Mouse (Mus musculus) neural tube, embryonic 11.5 days (tissue): ENCODE data around the gene Cep128. TPM values are rescaled to one million over a fixed set of nuclear protein-coding genes. Genes with fewer than 3 reads are reported as not detected.

Experiments used
- ATAC-seq: fragments of 200-750 bp; cut with Nextera tagmentation; 2 replicates; pipeline ENCODE4 v1.8.0; 2017; ENCODE audit warnings: moderate number of reproducible peaks, mild to moderate bottlenecking, moderate TSS enrichment, moderate library complexity; ENCODE audit not compliant: insufficient read depth, low FRiP score, low TSS enrichment
- DNase-seq: peaks from one replicate; pipeline ENCODE4 v3.0.0-alpha.2; 2015; ENCODE audit warnings: low spot score
- H3K27ac ChIP-seq: fragments of 300-500 bp; sonication (generic); 2 replicates; pipeline ENCODE4 v1.5.1; 2014; ENCODE audit warnings: low read depth, mild to moderate bottlenecking, low read length
- H3K27me3 ChIP-seq: fragments of 300-500 bp; sonication (generic); 2 replicates; pipeline ENCODE4 v1.6.1; 2014; ENCODE audit warnings: mild to moderate bottlenecking, low read length, mixed read lengths; ENCODE audit not compliant: control insufficient read depth, insufficient read depth
- H3K36me3 ChIP-seq: fragments of 300-500 bp; sonication (generic); 2 replicates; pipeline ENCODE4 v1.6.1; 2014; ENCODE audit warnings: mild to moderate bottlenecking, low read length, moderate library complexity, mixed read lengths; ENCODE audit not compliant: control insufficient read depth, insufficient read depth
- H3K4me1 ChIP-seq: fragments of 300-500 bp; sonication (generic); 2 replicates; pipeline ENCODE4 v1.6.1; 2014; ENCODE audit warnings: low read length, mixed read lengths; ENCODE audit not compliant: control insufficient read depth, insufficient read depth
- H3K4me2 ChIP-seq: fragments of 300-500 bp; sonication (generic); 2 replicates; pipeline ENCODE4 v1.6.1; 2014; ENCODE audit warnings: low read depth, mild to moderate bottlenecking, moderate library complexity
- H3K4me3 ChIP-seq: fragments of 300-500 bp; sonication (generic); 2 replicates; pipeline ENCODE4 v1.5.1; 2014; ENCODE audit warnings: low read depth, low read length
- H3K9ac ChIP-seq: fragments of 300-500 bp; sonication (generic); 2 replicates; pipeline ENCODE4 v1.6.1; 2014; ENCODE audit warnings: mild to moderate bottlenecking, low read length
- H3K9me3 ChIP-seq: fragments of 300-500 bp; sonication (generic); 2 replicates; pipeline ENCODE4 v1.6.1; 2016; ENCODE audit warnings: low read length; ENCODE audit not compliant: control insufficient read depth
- WGBS: fragments of 180-500 bp; shearing (Covaris S2); extraction: QIAGEN DNeasy Blood & Tissue Kit; methylation state at CpG from one replicate; pipeline ENCODE4 v1.1.7; 2014; 5-methylcytosine and 5-hydroxymethylcytosine counted together
- polyA plus RNA-seq: library from polyadenylated mRNA; unstranded; fragments of >200 nt; fragmentation: Nextera tagmentation; extraction: Ambion mirVana; gene quantifications from 2 replicates; pipeline ENCODE4 v1.2.1, GENCODE M21; 2014

Cep128 gene
- polyA plus RNA-seq, 1 experiment from 2014 or later: 8.8 TPM

- H3K9me3 ChIP-seq: no peaks in the 10 kb centered on the region
- no peak for DNase-seq
- no peaks in the 10 kb centered on the region for H3K4me1 ChIP-seq
- no peak overlapping the region for H3K4me2 ChIP-seq
- no peak overlapping the region for H3K27ac ChIP-seq
- H3K36me3 ChIP-seq: no peaks in the 10 kb centered on the region
- no peak overlapping the region for H3K4me3 ChIP-seq
- no peak overlapping the region for H3K9ac ChIP-seq
- ATAC-seq: no peak
- no peaks in the 10 kb centered on the region for H3K27me3 ChIP-seq
- WGBS: 87% methylated on average over 7 of the region's 7 CpGs
Measured at GRCm38 (mm10) chr12:91295870-91296269, 88.3 kb downstream of the Cep128 start.

- H3K4me3 ChIP-seq: no peak overlapping the region
- ATAC-seq (no peak), DNase-seq (no peak)
- WGBS: 94% methylated on average over 3 of the region's 3 CpGs
- H3K9me3 ChIP-seq: no peaks in the 10 kb centered on the region
- no peak overlapping the region for H3K4me2 ChIP-seq
- no peaks in the 10 kb centered on the region for H3K4me1 ChIP-seq
- H3K27me3 ChIP-seq: no peaks in the 10 kb centered on the region
- no peaks in the 10 kb centered on the region for H3K36me3 ChIP-seq
- H3K9ac ChIP-seq: no peak overlapping the region
- no peak overlapping the region for H3K27ac ChIP-seq
Measured at GRCm38 (mm10) chr12:91295436-91295835, 88.8 kb downstream of the Cep128 start.

DNA sequence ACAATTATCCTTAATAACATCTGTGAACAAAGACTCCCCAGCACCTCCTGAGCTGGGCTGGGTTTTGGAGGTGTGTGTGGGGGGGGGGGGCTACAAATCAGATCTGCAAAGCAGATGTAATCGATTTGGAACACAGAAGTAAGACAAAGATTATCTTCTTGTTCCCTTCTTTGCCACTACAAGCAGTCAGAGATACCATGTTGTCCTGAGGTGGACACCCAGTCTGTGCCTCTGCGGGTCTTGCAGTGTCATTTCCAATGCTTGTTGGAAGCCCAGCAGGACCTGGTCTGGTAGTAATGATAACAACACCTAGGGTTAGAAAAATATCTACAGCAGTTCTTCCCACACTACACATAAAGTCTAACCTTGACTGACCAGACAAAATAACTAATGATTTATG, 110.3 kb downstream of the Cep128 start:
- no peak for ATAC-seq
- no peak overlapping the region for H3K27ac ChIP-seq
- no peak for DNase-seq
- H3K4me3 ChIP-seq: no peak overlapping the region
- no peaks in the 10 kb centered on the region for H3K27me3 ChIP-seq
- 90% methylated on average over 2 of the region's 2 CpGs for WGBS
- no peak overlapping the region for H3K9ac ChIP-seq
- no peaks in the 10 kb centered on the region for H3K36me3 ChIP-seq
- no peaks in the 10 kb centered on the region for H3K9me3 ChIP-seq
- no peaks in the 10 kb centered on the region for H3K4me1 ChIP-seq
- H3K4me2 ChIP-seq: no peak overlapping the region

GRCm38 (mm10) chr12:91269634-91270033, 114.6 kb downstream of the Cep128 start:
- H3K27ac ChIP-seq: no peak overlapping the region
- no peak overlapping the region for H3K4me2 ChIP-seq
- H3K4me3 ChIP-seq: no peak overlapping the region
- ATAC-seq (no peak), DNase-seq (no peak)
- H3K4me1 ChIP-seq: no peaks in the 10 kb centered on the region
- no peak overlapping the region for H3K9ac ChIP-seq
- H3K9me3 ChIP-seq: no peaks in the 10 kb centered on the region
- no peaks in the 10 kb centered on the region for H3K27me3 ChIP-seq
- 91% methylated on average over 2 of the region's 2 CpGs for WGBS
- no peaks in the 10 kb centered on the region for H3K36me3 ChIP-seq

GRCm38 (mm10) chr12:91268974-91269373, 115.2 kb downstream of the Cep128 start:
- H3K4me3 ChIP-seq: no peak overlapping the region
- DNase-seq (no peak), ATAC-seq (no peak)
- 93% methylated on average over 3 of the region's 3 CpGs for WGBS
- no peak overlapping the region for H3K27ac ChIP-seq
- H3K36me3 ChIP-seq: no peaks in the 10 kb centered on the region
- H3K27me3 ChIP-seq: no peaks in the 10 kb centered on the region
- no peak overlapping the region for H3K4me2 ChIP-seq
- H3K4me1 ChIP-seq: no peaks in the 10 kb centered on the region
- H3K9ac ChIP-seq: no peak overlapping the region
- no peaks in the 10 kb centered on the region for H3K9me3 ChIP-seq

GRCm38 (mm10) chr12:91266014-91266413, 118.2 kb downstream of the Cep128 start:
- ATAC-seq: no peak
- H3K4me3 ChIP-seq: no peak overlapping the region
- H3K4me2 ChIP-seq: no peak overlapping the region
- H3K27ac ChIP-seq: no peak overlapping the region
- no peak for DNase-seq
- no peaks in the 10 kb centered on the region for H3K27me3 ChIP-seq
- no peaks in the 10 kb centered on the region for H3K36me3 ChIP-seq
- WGBS: 74% methylated on average over 2 of the region's 2 CpGs
- H3K4me1 ChIP-seq: no peaks in the 10 kb centered on the region
- no peaks in the 10 kb centered on the region for H3K9me3 ChIP-seq
- no peak overlapping the region for H3K9ac ChIP-seq

GRCm38 (mm10) chr12:91265462-91265861, 118.7 kb downstream of the Cep128 start:
- no peak overlapping the region for H3K9ac ChIP-seq
- no peak overlapping the region for H3K27ac ChIP-seq
- H3K36me3 ChIP-seq: no peaks in the 10 kb centered on the region
- DNase-seq (peak; percentile 13), ATAC-seq (no peak; the same call in 1 of the 2 replicates)
- 75% methylated on average over 5 of the region's 5 CpGs for WGBS
- H3K9me3 ChIP-seq: no peaks in the 10 kb centered on the region
- no peaks in the 10 kb centered on the region for H3K27me3 ChIP-seq
- no peak overlapping the region for H3K4me2 ChIP-seq
- no peak overlapping the region for H3K4me3 ChIP-seq
- H3K4me1 ChIP-seq: no peaks in the 10 kb centered on the region

- 79% methylated on average over 3 of the region's 3 CpGs for WGBS
Measured at GRCm38 (mm10) chr12:91264828-91265355, 119.3 kb downstream of the Cep128 start.

GRCm38 (mm10) chr12:91263705-91264104, 120.5 kb downstream of the Cep128 start:
- ATAC-seq: no peak
- no peak overlapping the region for H3K4me2 ChIP-seq
- WGBS: 67% methylated on average over 3 of the region's 3 CpGs

More at GRCm38 (mm10) chr12:91264828-91265355, 119.3 kb downstream of the Cep128 start:
- H3K4me2 ChIP-seq: no peak overlapping the region
- no peaks in the 10 kb centered on the region for H3K27me3 ChIP-seq
- H3K9me3 ChIP-seq: no peaks in the 10 kb centered on the region
- H3K4me1 ChIP-seq: no peaks in the 10 kb centered on the region
- H3K27ac ChIP-seq: no peak overlapping the region
- no peak overlapping the region for H3K9ac ChIP-seq
- H3K4me3 ChIP-seq: no peak overlapping the region
- ATAC-seq (0 out of 2 replicates have a peak, but pooled peaks have one; percentile 27), DNase-seq (no peak)
- H3K36me3 ChIP-seq: no peaks in the 10 kb centered on the region

More at GRCm38 (mm10) chr12:91263705-91264104, 120.5 kb downstream of the Cep128 start:
- Histone ChIP-seq H3K27ac (no peak overlapping the region), H3K9ac (no peak overlapping the region), H3K36me3 (no peaks in the 10 kb centered on the region), H3K9me3 (no peaks in the 10 kb centered on the region), H3K4me1 (no peaks in the 10 kb centered on the region), H3K4me3 (no peak overlapping the region), H3K27me3 (no peaks in the 10 kb centered on the region)
- DNase-seq: no peak
